Mouse (Mus musculus): ENCODE measurements around the gene Hoxd8. TPM values are rescaled to one million over a fixed set of nuclear protein-coding genes. Genes with fewer than 3 reads are reported as not detected.

Hoxd8 gene
- total RNA-seq (2021) = 1 to 10 TPM; 1.9 to 2.5 TPM

GRCm38 (mm10) chr2:74704393-74704998 lies at the start of gene Hoxd8:
Gene Hoxd8, plus strand, starts transcription at chr2:74704615.
- intact Hi-C loops (cut with DNase I) = loop anchor here (5.0 to 10.0 kb wide), 2 partner anchors 448 to 1080 kb away; no protein-coding TSS in a partner anchor
- DNase-seq = no peak

- no peak for DNase-seq
- intact Hi-C loops (cut with DNase I) = loop anchor here (5.0 kb wide), 1 partner anchor 1378 kb away; no protein-coding TSS in a partner anchor
Observed at GRCm38 (mm10) chr2:74654743-74655419, 49.5 kb upstream of the Hoxd8 start.

GRCm38 (mm10) chr2:74655420-74655781 lies 49.0 kb upstream of the Hoxd8 start:
- intact Hi-C loops (cut with DNase I) = no loop called here

GRCm38 (mm10) chr2:74655821-74656631 lies 48.4 kb upstream of the Hoxd8 start:
- intact Hi-C loops (cut with DNase I) = no loop called here
- peak; percentile 8 to 18 for DNase-seq

More at GRCm38 (mm10) chr2:74655420-74655781, 49.0 kb upstream of the Hoxd8 start:
- peak in 1 of 2 experiments; percentile 51 for DNase-seq

GRCm38 (mm10) chr2:74656632-74657021 lies 47.8 kb upstream of the Hoxd8 start:
- intact Hi-C loops (cut with DNase I) = no loop called here
- DNase-seq = peak; percentile 19 to 25

- intact Hi-C loops (cut with DNase I) = no loop called here
- DNase-seq = peak; percentile 40 to 46
Observed at GRCm38 (mm10) chr2:74657251-74658023, 47.0 kb upstream of the Hoxd8 start.

GRCm38 (mm10) chr2:74658024-74658666 lies 46.3 kb upstream of the Hoxd8 start:
- DNase-seq = peak in 1 of 2 experiments; percentile 27
- intact Hi-C loops (cut with DNase I) = no loop called here

- peak; percentile 36 to 39 for DNase-seq
- intact Hi-C loops (cut with DNase I) = no loop called here
Observed at GRCm38 (mm10) chr2:74658667-74659371, 45.6 kb upstream of the Hoxd8 start.

- intact Hi-C loops (cut with DNase I) = loop anchor here (5.0 kb wide), 1 partner anchor 692 kb away; no protein-coding TSS in a partner anchor
- DNase-seq = peak in 1 of 2 experiments; percentile 31
Observed at GRCm38 (mm10) chr2:74659507-74660005, 44.9 kb upstream of the Hoxd8 start, which contains the start of gene Evx2. Gene Evx2, minus strand, starts transcription at chr2:74659557.

GRCm38 (mm10) chr2:74660421-74661375 lies 43.7 kb upstream of the Hoxd8 start:
- DNase-seq = peak in 1 of 2 experiments; percentile 2
- intact Hi-C loops (cut with DNase I) = loop anchor here (5.0 kb wide), 1 partner anchor 693 kb away; no protein-coding TSS in a partner anchor

GRCm38 (mm10) chr2:74661685-74662084 lies 42.7 kb upstream of the Hoxd8 start:
- intact Hi-C loops (cut with DNase I) = loop anchor here (2.0 to 5.0 kb wide), 2 partner anchors 595 to 694 kb away; no protein-coding TSS in a partner anchor
- DNase-seq = peak; percentile 58 to 72

- intact Hi-C loops (cut with DNase I) = loop anchor here (1.0 to 5.0 kb wide), 3 partner anchors 363 to 696 kb away; no protein-coding TSS in a partner anchor
Observed at GRCm38 (mm10) chr2:74663291-74663925, 41.0 kb upstream of the Hoxd8 start.

GRCm38 (mm10) chr2:74666411-74666810 lies 38.0 kb upstream of the Hoxd8 start:
- intact Hi-C loops (cut with DNase I) = no loop called here
- DNase-seq = no peak

More at GRCm38 (mm10) chr2:74663291-74663925, 41.0 kb upstream of the Hoxd8 start:
- DNase-seq = peak in 1 of 2 experiments; percentile 61

GRCm38 (mm10) chr2:74667191-74667841 lies 37.1 kb upstream of the Hoxd8 start:
- DNase-seq = peak in 1 of 2 experiments; percentile 34
- intact Hi-C loops (cut with DNase I) = no loop called here

- intact Hi-C loops (cut with DNase I) = no loop called here
- no peak for DNase-seq
Observed at GRCm38 (mm10) chr2:74667842-74668357, 36.5 kb upstream of the Hoxd8 start, which contains the start of gene Hoxd13. Gene Hoxd13, plus strand, starts transcription at chr2:74668310.
